Mouse (Mus musculus) cortical plate, adult 2 months (tissue): ENCODE data around the gene Klhl40.

Experiments used
- CTCF ChIP-seq: fragments of 200-500 bp; IDR thresholded peaks from 2 replicates; pipeline ENCODE4 v1.5.1; 2011; ENCODE audit warnings: mild to moderate bottlenecking, control low read depth, low read length; ENCODE audit not compliant: insufficient read depth; ENCODE audit errors: extremely low read depth
- POLR2A ChIP-seq: fragments of 200-500 bp; IDR thresholded peaks from 2 replicates; pipeline ENCODE4 v1.6.1; 2011; ENCODE audit warnings: mild to moderate bottlenecking, low read length, control low read depth; ENCODE audit not compliant: insufficient read depth; ENCODE audit errors: extremely low read depth

DNA sequence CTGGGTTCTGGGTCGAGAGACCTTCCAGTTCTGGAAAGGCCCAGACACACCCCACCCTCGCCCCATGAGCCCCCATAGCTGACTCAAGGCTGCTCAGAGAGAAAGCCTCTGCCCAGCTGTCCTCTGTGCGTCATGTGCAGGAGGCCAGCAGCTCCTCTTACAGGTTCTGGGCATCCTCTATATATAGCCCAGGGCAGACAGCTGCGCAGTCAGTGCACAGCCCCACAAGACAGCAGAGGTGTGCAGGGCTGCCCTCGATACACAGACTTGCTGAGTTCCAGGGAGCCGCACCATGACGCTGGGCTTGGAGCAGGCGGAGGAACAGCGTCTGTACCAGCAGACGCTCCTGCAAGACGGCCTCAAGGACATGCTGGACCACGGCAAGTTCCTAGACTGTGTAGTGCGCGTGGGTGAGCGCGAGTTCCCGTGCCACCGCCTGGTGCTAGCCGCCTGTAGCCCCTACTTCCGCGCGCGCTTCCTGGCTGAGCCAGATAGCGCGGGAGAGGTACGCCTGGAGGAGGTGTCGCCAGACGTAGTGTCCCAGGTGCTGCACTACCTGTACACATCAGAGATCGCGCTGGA is at the start of gene Klhl40:
- TF ChIP-seq CTCF (no peak), POLR2A (no peak)
